Mouse (Mus musculus) Muller cell, postnatal 12 days (primary cell): Measurements from ENCODE around the gene Tbc1d8.

Experiments used
- DNase-seq: peaks from one replicate; pipeline ENCODE4 v3.0.0-alpha.2; 2015; ENCODE audit errors: inconsistent ontology term

Tbc1d8 gene

GRCm38 (mm10) chr1:39446178-39446577, 32.4 kb downstream of the Tbc1d8 start:
- no peak for DNase-seq

- no peak for DNase-seq
These were observed 33.1 kb downstream of the Tbc1d8 start for GRCm38 (mm10) chr1:39445303-39446050.

GRCm38 (mm10) chr1:39443764-39444163, 34.8 kb downstream of the Tbc1d8 start:
- DNase-seq, result no peak

- no peak for DNase-seq
These were observed 36.9 kb downstream of the Tbc1d8 start for GRCm38 (mm10) chr1:39441686-39442085.

GRCm38 (mm10) chr1:39439661-39440548, 38.6 kb downstream of the Tbc1d8 start:
- no peak for DNase-seq

- no peak for DNase-seq
These were observed 39.9 kb downstream of the Tbc1d8 start for GRCm38 (mm10) chr1:39438629-39439028.

- DNase-seq, result no peak
These were observed 44.3 kb downstream of the Tbc1d8 start for GRCm38 (mm10) chr1:39434264-39434663.

GRCm38 (mm10) chr1:39430020-39430419, 48.5 kb downstream of the Tbc1d8 start:
- DNase-seq, result no peak

GRCm38 (mm10) chr1:39429015-39429414, 49.5 kb downstream of the Tbc1d8 start:
- DNase-seq, result no peak

- DNase-seq, result no peak
These were observed 50.3 kb downstream of the Tbc1d8 start for GRCm38 (mm10) chr1:39428280-39428679.

GRCm38 (mm10) chr1:39425497-39425896, 53.1 kb downstream of the Tbc1d8 start:
- no peak for DNase-seq

- no peak for DNase-seq
These were observed 57.6 kb downstream of the Tbc1d8 start for GRCm38 (mm10) chr1:39420987-39421386.

- DNase-seq, result no peak
These were observed 59.7 kb downstream of the Tbc1d8 start for GRCm38 (mm10) chr1:39418852-39419251.

GRCm38 (mm10) chr1:39417817-39418216, 60.7 kb downstream of the Tbc1d8 start:
- DNase-seq, result no peak

GRCm38 (mm10) chr1:39410085-39410821, 68.3 kb downstream of the Tbc1d8 start:
- no peak for DNase-seq

GRCm38 (mm10) chr1:39408668-39409067, 69.9 kb downstream of the Tbc1d8 start:
- DNase-seq, result no peak

- DNase-seq, result no peak
These were observed 70.4 kb downstream of the Tbc1d8 start for GRCm38 (mm10) chr1:39408123-39408522.

GRCm38 (mm10) chr1:39407108-39407507, 71.4 kb downstream of the Tbc1d8 start:
- DNase-seq, result no peak

GRCm38 (mm10) chr1:39400173-39400572, 78.4 kb downstream of the Tbc1d8 start:
- DNase-seq, result no peak

- no peak for DNase-seq
These were observed 79.3 kb downstream of the Tbc1d8 start for GRCm38 (mm10) chr1:39399228-39399627.

- DNase-seq, result no peak
These were observed 80.3 kb downstream of the Tbc1d8 start for GRCm38 (mm10) chr1:39398284-39398683.

GRCm38 (mm10) chr1:39396347-39396746, 82.2 kb downstream of the Tbc1d8 start:
- DNase-seq, result no peak
